Mouse (Mus musculus) spleen, postnatal 36 days (tissue): ENCODE measurements around the gene Calm5.
"Not testable (repeated sequence)": the region's sequence is repeated elsewhere in the genome, so short reads cannot be mapped to it uniquely, and the experiment has no call there.

Experiments
- DNase-seq, 2 experiments: peaks; one replicate each; pipeline ENCODE4 v3.0.0; 2022; ENCODE audit warnings: low spot score in 2 of 2, mixed read lengths in 1 of 2

Gene Calm5

GRCm38 (mm10) chr13:3853648-3854333, at the start of gene Calm5:
Gene Calm5 (plus strand): TSS chr13:3854173.
- not testable (repeated sequence) for DNase-seq

- no peak for DNase-seq
Observed at GRCm38 (mm10) chr13:3804186-3804585, 49.8 kb upstream of the Calm5 start, which contains the start of gene Calml3. Gene Calml3 (minus strand): TSS chr13:3804316.

GRCm38 (mm10) chr13:3805132-3805531, 48.8 kb upstream of the Calm5 start:
- DNase-seq: no peak

GRCm38 (mm10) chr13:3805638-3806037, 48.3 kb upstream of the Calm5 start:
- DNase-seq: no peak

- DNase-seq: no peak
Observed at GRCm38 (mm10) chr13:3807131-3807827, 46.7 kb upstream of the Calm5 start.

- DNase-seq: no peak
Observed at GRCm38 (mm10) chr13:3818012-3818739, 35.8 kb upstream of the Calm5 start.

GRCm38 (mm10) chr13:3818740-3819076, 35.3 kb upstream of the Calm5 start:
- no peak for DNase-seq

- no peak for DNase-seq
Observed at GRCm38 (mm10) chr13:3822105-3822504, 31.9 kb upstream of the Calm5 start.

GRCm38 (mm10) chr13:3825726-3826125, 28.2 kb upstream of the Calm5 start:
- peak; percentile 13 to 14 for DNase-seq

GRCm38 (mm10) chr13:3831546-3831945, 22.4 kb upstream of the Calm5 start:
- DNase-seq: no peak

GRCm38 (mm10) chr13:3831994-3832393, 22.0 kb upstream of the Calm5 start:
- DNase-seq: no peak

- DNase-seq: no peak
Observed at GRCm38 (mm10) chr13:3832450-3832849, 21.5 kb upstream of the Calm5 start.

GRCm38 (mm10) chr13:3833644-3834043, 20.3 kb upstream of the Calm5 start:
- DNase-seq: not testable (repeated sequence)

- DNase-seq: not testable (repeated sequence)
Observed at GRCm38 (mm10) chr13:3837312-3837807, 16.6 kb upstream of the Calm5 start, which contains the start of gene Calm4. Gene Calm4 (plus strand): TSS chr13:3837757.

- DNase-seq: not testable (repeated sequence)
Observed at GRCm38 (mm10) chr13:3840662-3841061, 13.3 kb upstream of the Calm5 start.

GRCm38 (mm10) chr13:3850330-3850729, 3.6 kb upstream of the Calm5 start:
- DNase-seq: no peak

GRCm38 (mm10) chr13:3854856-3855255, 883 bp downstream of the Calm5 start:
- no peak for DNase-seq

- no peak for DNase-seq
Observed at GRCm38 (mm10) chr13:3856252-3856651, 2.3 kb downstream of the Calm5 start.

GRCm38 (mm10) chr13:3861251-3861650, 7.3 kb downstream of the Calm5 start:
- DNase-seq: no peak

- DNase-seq: no peak
Observed at GRCm38 (mm10) chr13:3862325-3862724, 8.4 kb downstream of the Calm5 start.

- peak in 1 of 2 experiments; percentile 13 for DNase-seq
Observed at GRCm38 (mm10) chr13:3862922-3863580, 9.1 kb downstream of the Calm5 start.
